Mouse (Mus musculus) CD4-positive, CD25-positive, alpha-beta regulatory T cell (primary cell): ENCODE data around the gene B830017H08Rik. TPM values are rescaled to one million over a fixed set of nuclear protein-coding genes. Genes with fewer than 3 reads are reported as not detected.

Experiments used
- polyA plus RNA-seq: library from polyadenylated mRNA; unstranded; fragments of 100-300 nt; shearing (Covaris generic); gene quantifications from one replicate; pipeline ENCODE4 v1.2.1, GENCODE M21; 2017

The B830017H08Rik gene
- 0.28 TPM for polyA plus RNA-seq

GRCm38 (mm10) chr16:17832821-17833220, at the start of gene B830017H08Rik:
Gene B830017H08Rik, plus strand, starts transcription at chr16:17833121.

DNA sequence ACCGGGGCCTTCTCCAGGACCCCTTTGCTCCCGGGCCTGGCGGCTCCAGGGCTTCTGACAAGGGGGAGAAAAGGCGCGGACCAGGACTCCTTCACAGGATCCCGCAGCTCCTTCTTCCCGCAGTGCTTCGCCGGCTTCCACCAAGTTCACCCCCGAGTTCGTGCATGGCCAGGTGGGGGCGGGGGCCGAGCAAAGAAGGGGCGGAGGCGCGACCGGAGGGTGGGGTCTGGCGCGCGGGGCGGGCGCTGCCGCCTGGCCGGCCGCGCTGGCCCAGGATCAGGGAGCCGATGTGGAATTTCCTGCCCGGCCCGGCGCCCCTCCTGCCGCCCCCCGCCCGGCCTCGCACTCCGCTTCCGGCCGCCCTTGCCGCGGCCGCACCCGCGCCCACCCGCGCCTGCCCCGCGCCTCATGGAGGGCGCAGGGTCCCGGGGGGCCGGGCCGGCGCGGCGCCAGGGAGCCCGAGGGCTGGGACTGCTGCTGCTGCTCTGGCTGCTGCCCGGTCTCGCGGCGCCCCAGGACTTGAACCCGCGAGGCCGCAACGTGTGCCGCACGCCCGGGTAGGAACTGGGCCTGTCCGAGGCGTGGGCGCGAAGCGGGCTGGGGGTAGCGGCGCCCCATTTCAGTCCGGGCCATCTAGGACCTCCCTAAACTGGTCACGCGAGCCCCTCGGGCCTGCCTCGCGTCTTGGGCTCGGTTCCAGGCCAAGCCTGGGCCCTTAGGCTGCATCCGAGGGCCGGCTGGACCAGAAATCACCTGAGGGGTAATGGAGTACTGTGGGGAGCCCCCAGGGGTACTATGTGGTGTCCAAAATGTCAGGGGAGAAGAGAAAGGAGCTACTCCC, 35.7 kb upstream of the B830017H08Rik start, which contains the start of gene Scarf2:
Gene Scarf2 (plus strand): TSS at position 312 of the 841 bp plus-strand sequence.

DNA sequence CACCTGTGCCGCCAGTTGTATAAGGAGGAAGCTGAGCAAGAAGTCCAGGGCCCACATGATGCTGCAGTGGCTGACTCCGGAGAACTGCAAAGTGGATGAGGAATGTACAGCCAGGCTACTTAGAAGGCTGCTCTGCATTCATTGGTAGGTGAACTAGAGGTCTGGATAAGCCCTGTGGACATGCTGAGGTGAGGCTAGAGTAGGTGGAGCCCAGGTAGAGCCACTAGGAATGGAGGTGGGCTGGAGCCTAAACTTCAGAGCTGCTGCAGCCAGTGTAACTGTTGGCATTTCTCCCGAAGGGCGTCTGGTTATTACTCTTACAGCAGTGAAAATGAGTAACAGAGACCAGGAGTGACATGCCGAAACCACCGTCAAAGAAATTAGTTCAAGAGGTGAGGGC, 5.1 kb downstream of the B830017H08Rik start, which contains the start of gene Car15:
Gene Car15 (minus strand): TSS at position 314 of the 400 bp plus-strand sequence.

Other genes with a start within 250 kb of the B830017H08Rik start
- 1.6 TPM for gene Slc7a4, start 249.9 kb upstream of the B830017H08Rik start, polyA plus RNA-seq
- 20.8 TPM for gene Smpd4, start 213.8 kb upstream of the B830017H08Rik start, polyA plus RNA-seq
- gene Ccdc74a, start 186.7 kb upstream of the B830017H08Rik start, polyA plus RNA-seq: 0.72 TPM
- 134 TPM for gene Med15, start 100.2 kb upstream of the B830017H08Rik start, polyA plus RNA-seq
- 19.7 TPM for gene Klhl22, start 73.5 kb upstream of the B830017H08Rik start, polyA plus RNA-seq
- not detected for gene Scarf2, start 35.8 kb upstream of the B830017H08Rik start, polyA plus RNA-seq
- 2.7 TPM for gene Car15, start 5.2 kb downstream of the B830017H08Rik start, polyA plus RNA-seq
- gene Gm20518, start 58.5 kb downstream of the B830017H08Rik start, polyA plus RNA-seq: 0.34 TPM
- 0.05 TPM for gene Tssk1, start 61.1 kb downstream of the B830017H08Rik start, polyA plus RNA-seq
- 63.7 TPM for gene Dgcr2, start 65.4 kb downstream of the B830017H08Rik start, polyA plus RNA-seq
- not detected for gene Tssk2, start 65.5 kb downstream of the B830017H08Rik start, polyA plus RNA-seq
- gene Ess2, start 78.2 kb downstream of the B830017H08Rik start, polyA plus RNA-seq: 75.6 TPM
- gene Gsc2, start 81.9 kb downstream of the B830017H08Rik start, polyA plus RNA-seq: not detected
- 58.4 TPM for gene Slc25a1, start 95.1 kb downstream of the B830017H08Rik start, polyA plus RNA-seq
- gene Vpreb2, start 147.3 kb downstream of the B830017H08Rik start, polyA plus RNA-seq: not detected
- gene Dgcr6, start 219.7 kb downstream of the B830017H08Rik start, polyA plus RNA-seq: 34.4 TPM